Mouse (Mus musculus): Measurements from ENCODE around the gene Tnfsf13. TPM values are rescaled to one million over a fixed set of nuclear protein-coding genes. Genes with fewer than 3 reads are reported as not detected.

Gene Tnfsf13
- polyA plus RNA-seq, 1 experiment from 2014 or later = 0.58 TPM

DNA sequence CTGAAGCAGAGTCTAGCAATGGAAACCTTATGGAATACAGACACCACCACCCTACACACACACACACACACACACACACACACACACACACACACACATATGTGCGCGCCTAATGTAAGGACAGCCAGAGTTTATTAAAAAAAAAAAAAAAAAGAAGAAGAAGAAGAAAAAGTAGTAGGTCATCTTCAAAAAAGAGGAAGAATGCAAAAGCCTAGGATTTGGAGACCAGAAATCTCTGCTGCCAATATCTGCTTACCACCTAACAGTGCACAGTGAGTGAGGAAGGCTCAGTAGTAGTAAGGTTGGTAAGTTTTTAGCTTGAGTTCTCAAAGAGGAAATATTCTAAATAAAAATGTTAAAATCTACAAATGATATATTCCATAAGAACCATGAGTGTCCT, 6.4 kb downstream of the Tnfsf13 start:
- WGBS = 100% methylated on average over 2 of the region's 2 CpGs
- no peak overlapping the region for H3K4me3 ChIP-seq (replicated peaks)

DNA sequence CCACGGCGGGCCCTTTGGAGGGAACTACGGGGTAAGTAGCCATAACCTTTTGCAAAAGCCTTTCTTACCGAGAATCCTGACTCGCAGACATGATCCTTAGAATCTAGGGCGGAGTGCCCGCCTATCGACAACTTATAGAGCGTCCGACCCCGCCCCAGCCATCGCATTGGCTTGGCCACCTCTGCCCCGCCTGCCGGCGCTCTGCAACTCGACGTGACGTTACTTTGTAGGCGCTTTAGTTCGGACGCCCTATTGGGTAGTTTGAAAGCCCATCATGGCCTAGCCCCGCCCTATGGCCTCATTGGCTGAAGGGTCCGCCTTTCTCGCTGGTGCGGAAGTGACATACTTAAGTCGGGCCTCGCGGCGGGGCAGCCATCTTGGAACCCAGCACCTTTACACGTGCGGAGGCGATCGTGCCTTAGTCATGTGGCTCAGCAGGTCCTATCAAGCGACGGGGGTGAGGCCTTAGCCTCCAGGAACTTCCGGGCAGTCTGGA, 13.3 kb downstream of the Tnfsf13 start, which contains the start of gene Eif4a1:
Eif4a1 (minus strand) TSS at position 213 of the 496 bp plus-strand sequence.
- Histone ChIP-seq H3K27me3 (no peaks in the 10 kb centered on the region), H3K36me3 (peaks cover 80% of the 10 kb centered on the region), H3K9ac (replicated peaks) (peak within 1 kb of the TSS; percentile 99), H3K27ac (peak within 1 kb of the TSS; percentile 97), H3K4me1 (replicated peaks) (peaks cover 22% of the 10 kb centered on the region), H3K4me2 (peak within 1 kb of the TSS; percentile 98), H3K9me3 (no peaks in the 10 kb centered on the region), H3K4me3 (replicated peaks) (peak within 1 kb of the TSS; percentile 100)
- under 1% methylated on average over 36 of the region's 36 CpGs for WGBS
- peak; percentile 98 for ATAC-seq (ENCODE audit: insufficient number of reproducible peaks, insufficient read depth, low FRiP score, low TSS enrichment, low read depth)

More for the DNA sequence above, 6.4 kb downstream of the Tnfsf13 start:
- no peaks in the 10 kb centered on the region for H3K27me3 ChIP-seq
- H3K36me3 ChIP-seq = peaks cover 63% of the 10 kb centered on the region
- peaks cover 25% of the 10 kb centered on the region for H3K4me1 ChIP-seq (replicated peaks)
- no peak overlapping the region for H3K27ac ChIP-seq
- no peak overlapping the region for H3K9ac ChIP-seq (replicated peaks)
- no peak for ATAC-seq (ENCODE audit: insufficient number of reproducible peaks, insufficient read depth, low FRiP score, low TSS enrichment, low read depth)
- no peaks in the 10 kb centered on the region for H3K9me3 ChIP-seq
- no peak overlapping the region for H3K4me2 ChIP-seq

DNA sequence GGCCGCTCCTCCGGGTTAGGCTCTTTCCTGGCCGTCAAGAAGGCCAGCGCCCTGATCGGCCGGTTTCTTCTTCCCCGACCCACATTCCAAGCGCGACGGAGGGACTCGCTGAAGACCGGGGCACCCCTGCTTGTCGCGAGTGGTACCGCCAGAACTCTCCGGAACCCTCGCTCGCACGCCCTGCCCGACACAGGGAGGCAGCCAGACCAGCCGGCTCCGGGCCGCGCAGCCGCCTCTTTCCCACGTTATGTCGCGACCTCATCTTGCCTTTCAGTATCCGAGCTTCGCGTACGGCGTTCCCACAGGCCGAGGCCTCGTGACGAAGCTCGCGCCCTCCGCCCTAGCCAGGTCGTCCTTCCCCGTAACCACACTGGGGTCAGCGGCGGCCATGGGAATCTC, 13.9 kb downstream of the Tnfsf13 start:
- peak; percentile 21 for ATAC-seq (ENCODE audit: insufficient number of reproducible peaks, insufficient read depth, low FRiP score, low TSS enrichment, low read depth)
- Histone ChIP-seq H3K9ac (replicated peaks) (peak overlapping the region; percentile 99), H3K27me3 (no peaks in the 10 kb centered on the region), H3K36me3 (peaks cover 78% of the 10 kb centered on the region), H3K4me3 (replicated peaks) (peak overlapping the region; percentile 100), H3K4me2 (peak overlapping the region; percentile 98), H3K27ac (peak overlapping the region; percentile 97), H3K9me3 (no peaks in the 10 kb centered on the region), H3K4me1 (replicated peaks) (peaks cover 22% of the 10 kb centered on the region)
- WGBS = under 1% methylated on average over 43 of the region's 43 CpGs

DNA sequence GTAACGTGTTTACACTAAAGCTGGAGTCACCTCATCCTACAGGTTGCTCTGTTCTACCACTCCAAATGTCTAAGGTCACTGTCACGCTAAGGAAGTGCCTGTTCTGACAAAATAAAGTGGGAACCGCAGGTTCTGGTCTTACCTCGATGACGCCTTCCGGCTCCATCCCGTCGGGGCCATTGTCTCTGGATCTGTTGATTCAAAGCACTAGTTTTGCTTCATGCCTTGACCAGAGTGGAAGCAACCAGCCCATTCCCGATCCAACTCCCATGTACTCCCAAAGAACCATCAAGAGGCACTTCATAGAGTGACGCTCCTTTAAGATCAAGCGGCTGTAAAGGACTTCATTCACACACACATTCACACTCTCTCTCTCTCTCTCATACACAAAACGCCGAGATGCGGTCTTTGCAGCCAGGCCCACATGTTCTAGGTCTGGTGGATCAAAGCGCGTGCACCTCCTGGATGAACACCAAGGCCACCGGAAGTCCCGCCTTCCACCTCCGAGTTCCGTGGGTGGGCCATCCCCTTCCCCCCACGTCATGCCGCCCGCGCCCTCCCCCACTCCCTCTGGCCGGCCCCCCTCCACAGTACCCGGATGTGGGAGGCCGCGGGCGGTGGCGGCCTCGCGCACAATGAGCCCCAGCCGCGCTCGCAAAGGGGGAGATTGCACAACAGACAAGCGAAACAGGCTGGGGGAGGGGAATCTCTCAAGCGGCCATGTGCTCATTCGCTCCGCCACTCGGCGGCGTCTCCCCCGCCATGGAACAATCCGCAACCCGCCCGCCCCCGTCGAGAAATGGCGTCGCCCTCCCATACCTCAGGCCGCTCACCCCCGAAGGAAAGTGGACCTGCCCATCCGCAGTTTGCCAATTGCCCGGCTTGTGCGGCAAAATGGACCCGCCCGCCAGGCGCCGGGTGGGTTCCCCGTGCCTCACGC, 14.5 kb downstream of the Tnfsf13 start:
- Histone ChIP-seq H3K4me1 (replicated peaks) (peaks cover 22% of the 10 kb centered on the region), H3K27ac (peak overlapping the region; percentile 97), H3K9ac (replicated peaks) (peak overlapping the region; percentile 99), H3K4me2 (peak overlapping the region; percentile 98), H3K27me3 (no peaks in the 10 kb centered on the region), H3K9me3 (no peaks in the 10 kb centered on the region), H3K36me3 (peaks cover 78% of the 10 kb centered on the region), H3K4me3 (replicated peaks) (peak overlapping the region; percentile 100)
- WGBS = under 1% methylated on average over 60 of the region's 61 CpGs
- peak; percentile 30; the same call in 1 of the 2 replicates for ATAC-seq (ENCODE audit: insufficient number of reproducible peaks, insufficient read depth, low FRiP score, low TSS enrichment, low read depth)

DNA sequence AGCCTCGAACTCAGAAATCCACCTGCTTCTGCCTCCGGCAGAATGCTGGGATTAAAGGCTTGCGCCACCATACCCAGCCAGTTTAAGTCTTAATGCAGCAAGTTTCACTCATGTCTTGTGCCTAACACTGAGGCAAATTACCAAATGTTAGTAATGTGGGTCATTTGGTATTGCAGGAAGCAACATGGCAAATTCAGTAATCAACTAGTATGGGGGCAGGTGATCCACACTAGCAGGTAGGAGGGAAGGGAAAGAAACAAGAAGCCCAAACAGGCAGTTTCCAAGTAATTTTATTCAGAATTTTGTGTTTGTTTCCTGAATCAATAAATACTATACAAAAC, 18.9 kb downstream of the Tnfsf13 start:
- 86% methylated on average over 3 of the region's 3 CpGs for WGBS
- H3K27me3 ChIP-seq = no peaks in the 10 kb centered on the region
- H3K4me3 ChIP-seq (replicated peaks) = peak overlapping the region; percentile 12
- H3K9ac ChIP-seq (replicated peaks) = no peak overlapping the region
- peaks cover 27% of the 10 kb centered on the region for H3K4me1 ChIP-seq (replicated peaks)
- H3K36me3 ChIP-seq = peaks cover 72% of the 10 kb centered on the region
- no peak overlapping the region for H3K27ac ChIP-seq
- H3K4me2 ChIP-seq = no peak overlapping the region
- H3K9me3 ChIP-seq = no peaks in the 10 kb centered on the region
- no peak for ATAC-seq (ENCODE audit: insufficient number of reproducible peaks, insufficient read depth, low FRiP score, low TSS enrichment, low read depth)

DNA sequence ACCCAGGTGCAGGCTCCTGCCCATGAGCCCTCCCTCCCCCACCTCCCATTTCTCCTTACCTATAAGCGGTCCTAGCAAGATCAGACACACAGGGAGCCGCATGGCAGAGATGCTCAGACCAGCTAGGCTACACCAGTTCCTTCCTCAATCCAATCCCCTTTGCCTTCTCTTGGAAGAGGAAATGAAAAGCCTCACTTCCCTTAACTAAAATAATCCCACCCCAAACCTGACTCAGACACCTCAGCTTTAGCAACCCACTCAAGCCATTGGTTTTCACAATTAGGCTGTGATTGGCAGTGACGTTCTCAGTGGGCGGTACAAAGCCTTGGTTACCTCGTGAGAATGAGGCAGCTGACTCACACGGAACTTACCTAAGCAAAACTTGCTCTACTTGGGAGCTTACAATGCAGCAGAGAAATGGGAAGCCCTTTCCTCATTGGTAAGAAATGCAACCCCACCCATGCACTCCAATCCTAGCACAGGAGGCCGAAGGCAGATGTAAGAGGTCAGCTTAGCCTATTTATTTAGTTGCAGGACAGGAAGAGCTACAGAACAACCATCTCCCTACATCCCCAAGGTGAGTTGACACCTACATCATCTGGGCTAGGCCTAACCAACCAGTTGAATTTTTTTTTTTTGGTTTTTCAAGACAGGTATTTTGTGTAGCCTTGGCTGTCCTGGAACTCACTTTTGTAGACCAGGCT, 19.5 kb downstream of the Tnfsf13 start, which contains the start of gene Cd68:
Cd68 (minus strand) TSS at position 193 of the 704 bp plus-strand sequence.
- no peaks in the 10 kb centered on the region for H3K9me3 ChIP-seq
- H3K4me2 ChIP-seq = no peak within 1 kb of the TSS
- H3K27ac ChIP-seq = peak within 1 kb of the TSS; percentile 50; the same call in 1 of the 2 replicates
- peaks cover 72% of the 10 kb centered on the region for H3K36me3 ChIP-seq
- no peak within 1 kb of the TSS for H3K9ac ChIP-seq (replicated peaks)
- ATAC-seq (ENCODE audit: insufficient number of reproducible peaks, insufficient read depth, low FRiP score, low TSS enrichment, low read depth) = no peak
- H3K27me3 ChIP-seq = no peaks in the 10 kb centered on the region
- 30% methylated on average over 7 of the region's 7 CpGs for WGBS
- peaks cover 32% of the 10 kb centered on the region for H3K4me1 ChIP-seq (replicated peaks)
- H3K4me3 ChIP-seq (replicated peaks) = peak within 1 kb of the TSS; percentile 12

DNA sequence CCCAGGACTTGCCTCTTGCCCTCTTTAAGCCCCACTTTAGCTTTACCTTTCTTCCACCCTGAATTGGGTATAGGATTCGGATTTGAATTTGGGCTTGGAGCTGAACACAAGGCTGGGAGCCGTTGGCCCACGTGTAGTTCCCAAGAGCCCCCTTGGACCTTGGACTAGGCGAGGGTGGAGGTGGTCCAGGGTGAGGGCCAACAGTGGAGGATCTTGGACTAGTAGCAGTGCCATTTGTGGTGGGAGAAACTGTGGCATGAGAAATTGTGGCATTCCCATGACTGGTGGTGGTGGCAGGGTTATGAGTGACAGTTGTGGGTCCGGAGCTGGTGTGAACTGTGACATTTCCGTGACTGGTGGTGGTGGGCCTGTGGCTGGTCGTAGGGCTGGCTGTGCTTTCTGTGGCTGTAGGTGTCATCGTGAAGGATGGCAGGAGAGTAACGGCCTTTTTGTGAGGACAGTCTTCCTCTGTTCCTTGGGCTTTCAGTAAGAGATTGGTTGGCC, 20.1 kb downstream of the Tnfsf13 start:
- no peak overlapping the region for H3K9ac ChIP-seq (replicated peaks)
- H3K27me3 ChIP-seq = no peaks in the 10 kb centered on the region
- H3K36me3 ChIP-seq = peaks cover 67% of the 10 kb centered on the region
- H3K4me1 ChIP-seq (replicated peaks) = peaks cover 32% of the 10 kb centered on the region
- ATAC-seq (ENCODE audit: insufficient number of reproducible peaks, insufficient read depth, low FRiP score, low TSS enrichment, low read depth) = no peak
- H3K4me2 ChIP-seq = no peak overlapping the region
- no peaks in the 10 kb centered on the region for H3K9me3 ChIP-seq
- H3K4me3 ChIP-seq (replicated peaks) = 0 out of 2 replicates have a peak overlapping the region, but pooled peaks have one; percentile 12
- WGBS = 74% methylated on average over 9 of the region's 9 CpGs
- H3K27ac ChIP-seq = peak overlapping the region; percentile 50; the same call in 1 of the 2 replicates

DNA sequence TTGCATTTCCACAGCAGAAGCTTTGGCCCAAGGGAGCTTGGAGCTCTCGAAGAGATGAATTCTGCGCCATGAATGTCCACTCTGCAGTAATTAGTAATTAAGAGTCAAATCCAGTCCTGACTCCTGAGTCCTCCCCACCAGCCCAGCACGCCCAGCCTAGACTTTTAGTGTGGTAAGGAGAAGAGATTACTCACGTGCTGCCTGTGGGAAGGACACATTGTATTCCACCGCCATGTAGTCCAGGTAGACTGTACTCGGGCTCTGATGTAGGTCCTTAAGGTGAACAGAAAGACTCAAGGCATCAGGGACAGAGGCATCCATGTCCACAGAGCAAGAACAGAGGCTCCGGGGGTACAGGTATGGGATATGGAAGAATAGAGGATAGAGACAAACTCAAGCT, 20.7 kb downstream of the Tnfsf13 start:
- WGBS = 92% methylated on average over 7 of the region's 7 CpGs
- Histone ChIP-seq H3K27me3 (no peaks in the 10 kb centered on the region), H3K36me3 (peaks cover 60% of the 10 kb centered on the region), H3K4me2 (no peak overlapping the region), H3K4me1 (replicated peaks) (peaks cover 25% of the 10 kb centered on the region), H3K4me3 (replicated peaks) (no peak overlapping the region), H3K27ac (0 out of 2 replicates have a peak overlapping the region, but pooled peaks have one; percentile 9), H3K9me3 (no peaks in the 10 kb centered on the region), H3K9ac (replicated peaks) (no peak overlapping the region)
- ATAC-seq (ENCODE audit: insufficient number of reproducible peaks, insufficient read depth, low FRiP score, low TSS enrichment, low read depth) = no peak

DNA sequence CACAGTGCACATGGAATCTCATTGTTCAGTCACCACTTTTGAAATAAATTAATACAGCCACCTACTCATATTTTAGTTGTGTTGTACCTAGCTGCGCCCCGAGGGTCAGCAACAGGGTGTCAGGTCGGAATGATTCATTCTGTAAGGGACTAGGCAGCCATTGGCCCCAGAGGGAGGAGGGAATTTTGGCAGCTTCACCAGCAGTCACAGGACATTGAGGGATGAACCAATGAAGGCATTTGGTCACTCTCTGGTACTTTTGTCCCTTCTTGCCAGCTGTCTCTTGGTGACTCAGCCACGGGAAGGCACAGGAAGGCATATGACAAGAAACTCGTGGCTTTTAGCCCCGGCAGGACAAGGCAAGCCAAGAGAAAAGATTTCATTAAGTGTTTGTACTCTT, 21.8 kb downstream of the Tnfsf13 start:
- no peak overlapping the region for H3K4me3 ChIP-seq (replicated peaks)
- H3K27me3 ChIP-seq = no peaks in the 10 kb centered on the region
- H3K9ac ChIP-seq (replicated peaks) = no peak overlapping the region
- H3K4me2 ChIP-seq = no peak overlapping the region
- H3K36me3 ChIP-seq = peaks cover 57% of the 10 kb centered on the region
- no peaks in the 10 kb centered on the region for H3K9me3 ChIP-seq
- 86% methylated on average over 6 of the region's 6 CpGs for whole genome bisulfite sequencing
- peaks cover 17% of the 10 kb centered on the region for H3K4me1 ChIP-seq (replicated peaks)
- peak overlapping the region; percentile 97; the same call in 1 of the 2 replicates for H3K27ac ChIP-seq
- no peak for ATAC-seq (ENCODE audit: insufficient number of reproducible peaks, insufficient read depth, low FRiP score, low TSS enrichment, low read depth)

DNA sequence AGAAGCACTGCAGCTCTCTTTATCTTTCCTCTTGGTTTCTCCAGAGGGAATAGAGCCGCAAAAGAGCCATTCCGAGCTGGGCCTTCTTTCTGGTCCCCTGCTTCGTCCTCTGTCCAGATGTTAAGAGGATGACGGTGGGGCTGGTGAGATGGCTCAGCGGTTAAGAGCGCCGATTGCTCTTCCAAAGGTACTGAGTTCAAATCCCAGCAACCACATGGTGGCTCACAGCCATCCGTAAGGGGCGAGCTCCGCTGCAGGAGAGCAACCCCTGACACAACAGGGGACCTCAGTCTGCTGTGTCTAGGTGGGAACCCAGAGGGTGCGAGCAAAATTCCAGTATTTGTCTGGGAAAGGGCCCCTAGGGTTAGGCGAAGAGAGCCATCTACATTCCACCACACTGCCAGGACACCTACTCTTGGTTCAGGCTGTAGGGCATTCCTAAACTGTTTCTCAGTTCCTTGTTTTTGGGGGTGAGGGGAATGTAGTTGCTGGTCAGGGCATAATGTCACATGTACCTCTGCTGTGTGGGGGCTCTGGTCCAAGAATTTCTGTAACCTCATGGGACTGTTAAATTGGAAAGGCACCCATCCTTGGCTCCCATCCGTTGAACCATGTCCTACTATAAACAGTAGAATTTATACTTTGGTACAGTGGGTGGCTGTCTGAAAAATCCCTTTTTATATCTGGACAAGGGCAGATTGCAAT, 22.5 kb downstream of the Tnfsf13 start:
- Histone ChIP-seq H3K36me3 (peaks cover 57% of the 10 kb centered on the region), H3K27me3 (no peaks in the 10 kb centered on the region), H3K4me2 (peak overlapping the region; percentile 58), H3K4me3 (replicated peaks) (peak overlapping the region; percentile 52), H3K9ac (replicated peaks) (peak overlapping the region; percentile 64), H3K9me3 (no peaks in the 10 kb centered on the region), H3K4me1 (replicated peaks) (peaks cover 17% of the 10 kb centered on the region), H3K27ac (peak overlapping the region; percentile 97)
- peak; percentile 3; the same call in 1 of the 2 replicates for ATAC-seq (ENCODE audit: insufficient number of reproducible peaks, insufficient read depth, low FRiP score, low TSS enrichment, low read depth)
- 71% methylated on average over 13 of the region's 13 CpGs for WGBS

All from limb, embryonic 12.5 days (tissue).